In genomic region chr1:59502355-59502754, GRCm38 (mm10) we compare ENCODE assay signal across 18 mouse cellular contexts. TPM values are rescaled to one million over a fixed set of nuclear protein-coding genes. Genes with fewer than 3 reads are reported as not detected.
"Had no signal": no experiment of that assay in that cellular context is flagged by ENCODE, and none has a peak within 500 bp of the region (broad histone marks: within the 10 kb centered on the region; RNA-seq: fewer than 3 reads in every experiment).

No protein-coding gene starts in this region.

- H3K27me3 ChIP-seq: neural tube, embryonic 13.5 days; neural tube, embryonic 15.5 days; stomach, embryonic 15.5 days had no signal

- DNase-seq: retina, postnatal 1 day; right cerebral cortex, adult 18-20 months; right cerebral cortex, postnatal 14 days; right cerebral cortex, postnatal 25 days; right cerebral cortex, postnatal 4 days; spleen, adult 18-20 months; thymus, adult 18-20 months; thymus, adult 2 months; thymus, postnatal 14 days; thymus, postnatal 25 days; thymus, postnatal 36 days; thymus, postnatal 4 days had no signal

- H3K4me3 ChIP-seq: neural tube, embryonic 13.5 days; neural tube, embryonic 15.5 days; stomach, embryonic 15.5 days had no signal

- H3K4me2 ChIP-seq: neural tube, embryonic 13.5 days; neural tube, embryonic 15.5 days; stomach, embryonic 15.5 days had no signal

- H3K27ac ChIP-seq: neural tube, embryonic 13.5 days; neural tube, embryonic 15.5 days; stomach, embryonic 15.5 days; stomach, postnatal 0 days had no signal

- H3K9ac ChIP-seq: neural tube, embryonic 13.5 days; neural tube, embryonic 15.5 days; stomach, embryonic 15.5 days had no signal

- H3K9me3 ChIP-seq: neural tube, embryonic 13.5 days; neural tube, embryonic 15.5 days; stomach, embryonic 15.5 days had no signal

- H3K36me3 ChIP-seq: neural tube, embryonic 13.5 days; neural tube, embryonic 15.5 days; stomach, embryonic 15.5 days had no signal

- H3K4me1 ChIP-seq: neural tube, embryonic 13.5 days; neural tube, embryonic 15.5 days; stomach, embryonic 15.5 days had no signal

RNA-seq across cellular contexts. Expression of gene Gm973, which starts 13.7 kb away (rescaled TPM):
- total RNA-seq: neutrophil, adult 5-6 weeks had no signal
- polyA plus RNA-seq: spleen, adult 2 months had no signal
